Mouse (Mus musculus): Measurements from ENCODE around the gene Kcnb1. TPM values are rescaled to one million over a fixed set of nuclear protein-coding genes. Genes with fewer than 3 reads are reported as not detected.
A peak's percentile ranks its signal among the peaks of the same experiment; 100 is the strongest.

Kcnb1 gene
- total and polyA plus RNA-seq, 2 experiments from 2014 or later = 1.7 to 4.8 TPM

- Histone ChIP-seq H3K4me1 (ENCODE audit: control insufficient read depth, insufficient read depth) (no peaks in the 10 kb centered on the region), H3K27me3 (ENCODE audit: control insufficient read depth, insufficient read depth, low read length) (no peaks in the 10 kb centered on the region), H3K36me3 (replicated peaks; ENCODE audit: control insufficient read depth, insufficient read depth, low read length) (no peaks in the 10 kb centered on the region), H3K27ac (ENCODE audit: low read depth) (peak overlapping the region; percentile 70), H3K9me3 (replicated peaks; ENCODE audit: control insufficient read depth, low read length) (no peaks in the 10 kb centered on the region), H3K9ac (replicated peaks; ENCODE audit: low read depth, low read length) (no peak overlapping the region), H3K4me2 (ENCODE audit: low read depth, low read length) (no peak overlapping the region), H3K4me3 (ENCODE audit: low read depth, low read length) (no peak overlapping the region)
- ATAC-seq (ENCODE audit: insufficient read depth, low read depth) = peak; percentile 59
- no peak for DNase-seq (ENCODE audit: low spot score)
- no peak for TF ChIP-seq CTCF (IDR thresholded peaks at IDR 0.05; ENCODE audit: low read depth)
- WGBS = 75% methylated on average over 6 of the region's 6 CpGs
These were observed 14.7 kb downstream of the Kcnb1 start for GRCm38 (mm10) chr2:167175284-167175683.

DNA sequence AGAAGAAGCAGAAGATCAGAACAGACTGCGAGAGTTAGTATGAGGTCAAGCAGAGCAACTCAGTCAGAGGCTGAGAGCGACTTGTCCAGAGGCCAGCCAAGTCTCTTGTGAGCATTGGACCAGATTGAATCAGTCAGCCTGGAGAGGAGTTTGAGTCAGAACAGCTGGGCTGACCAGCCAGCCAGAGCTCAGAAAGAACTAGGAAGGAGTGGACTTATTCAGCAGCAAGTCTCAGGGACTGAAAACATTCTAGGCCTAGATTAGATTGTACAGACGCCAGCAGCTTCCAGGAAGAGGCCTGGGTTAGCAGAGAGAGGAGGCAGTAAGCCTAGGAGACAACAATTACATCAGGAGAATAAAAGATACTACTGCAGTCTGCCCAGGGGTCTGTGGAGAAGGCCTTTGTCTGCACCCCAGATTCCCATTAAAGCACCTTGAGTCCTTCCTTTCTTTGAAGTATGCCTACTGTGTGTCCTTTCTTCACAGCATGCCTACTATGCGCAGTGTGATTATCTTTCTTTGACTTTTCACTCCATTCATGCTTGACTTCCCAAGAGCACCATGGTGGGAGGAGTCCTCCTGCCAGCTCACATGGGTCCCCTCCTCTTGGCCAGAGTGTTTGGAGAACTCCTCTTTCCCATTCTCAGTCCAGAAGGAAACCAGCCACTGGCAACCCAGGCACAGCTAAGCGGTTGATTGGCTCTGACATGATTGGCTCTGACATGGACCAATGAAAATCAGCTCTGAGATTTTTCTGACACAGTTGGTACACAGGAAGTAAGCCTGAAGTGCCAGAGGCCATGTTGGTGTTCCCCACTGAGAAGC lies 16.7 kb downstream of the Kcnb1 start:
- no peaks in the 10 kb centered on the region for H3K36me3 ChIP-seq (replicated peaks; ENCODE audit: control insufficient read depth, insufficient read depth, low read length)
- peak overlapping the region; percentile 37 for H3K27ac ChIP-seq (ENCODE audit: low read depth)
- TF ChIP-seq CTCF (IDR thresholded peaks at IDR 0.05; ENCODE audit: low read depth) = no peak
- TF ChIP-seq EP300 (IDR thresholded peaks at IDR 0.05; ENCODE audit: low read depth) = no peak
- H3K4me2 ChIP-seq (ENCODE audit: low read depth, low read length) = no peak overlapping the region
- no peak overlapping the region for H3K4me3 ChIP-seq (ENCODE audit: low read depth, low read length)
- H3K27me3 ChIP-seq (ENCODE audit: control insufficient read depth, insufficient read depth, low read length) = no peaks in the 10 kb centered on the region
- H3K9me3 ChIP-seq (replicated peaks; ENCODE audit: control insufficient read depth, low read length) = no peaks in the 10 kb centered on the region
- ATAC-seq (ENCODE audit: insufficient read depth, low read depth) (peak; percentile 51), DNase-seq (ENCODE audit: low spot score) (peak; percentile 59)
- H3K4me1 ChIP-seq (ENCODE audit: control insufficient read depth, insufficient read depth) = peaks cover 12% of the 10 kb centered on the region; the same call in 1 of the 2 replicates
- H3K9ac ChIP-seq (replicated peaks; ENCODE audit: low read depth, low read length) = no peak overlapping the region
- WGBS = 55% methylated on average over 5 of the region's 5 CpGs

DNA sequence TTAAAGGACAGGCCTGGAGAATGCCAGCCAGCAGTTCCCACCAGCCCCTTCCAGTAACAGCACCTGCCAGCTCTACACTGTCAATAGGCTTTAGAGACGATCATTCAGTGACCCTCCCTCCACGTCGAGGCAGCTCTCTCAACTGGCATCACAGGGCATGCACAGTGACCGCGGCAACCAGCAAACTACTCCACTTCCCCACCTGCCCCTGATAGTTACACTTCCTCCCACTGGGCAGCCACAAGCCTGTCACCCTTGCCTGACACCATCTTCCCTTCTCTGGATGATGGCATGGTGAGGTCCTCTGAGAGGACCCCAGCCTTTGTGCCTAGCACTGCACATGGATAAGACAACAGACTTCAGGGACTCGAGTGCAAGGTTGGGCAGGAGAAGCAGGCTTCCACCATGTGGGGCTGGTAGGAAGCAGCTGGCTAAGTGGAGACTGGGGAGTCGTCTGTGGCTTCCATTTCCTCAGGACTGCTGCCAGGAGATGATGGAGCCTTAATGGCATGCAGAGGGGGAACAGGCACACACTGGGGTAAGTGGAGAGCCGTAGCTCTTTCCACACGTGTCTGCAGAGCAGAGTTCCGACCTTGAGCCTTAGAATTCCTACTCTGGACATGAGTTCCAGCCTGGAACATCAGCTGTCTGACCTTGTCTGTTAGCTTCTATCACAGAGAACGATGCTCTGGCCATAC lies 22.3 kb downstream of the Kcnb1 start:
- Histone ChIP-seq H3K4me1 (ENCODE audit: control insufficient read depth, insufficient read depth) (peaks cover 15% of the 10 kb centered on the region; the same call in 1 of the 2 replicates), H3K4me3 (ENCODE audit: low read depth, low read length) (no peak overlapping the region), H3K27ac (ENCODE audit: low read depth) (peak overlapping the region; percentile 40; the same call in 1 of the 2 replicates), H3K4me2 (ENCODE audit: low read depth, low read length) (no peak overlapping the region), H3K9ac (replicated peaks; ENCODE audit: low read depth, low read length) (no peak overlapping the region), H3K9me3 (replicated peaks; ENCODE audit: control insufficient read depth, low read length) (no peaks in the 10 kb centered on the region), H3K27me3 (ENCODE audit: control insufficient read depth, insufficient read depth, low read length) (no peaks in the 10 kb centered on the region), H3K36me3 (replicated peaks; ENCODE audit: control insufficient read depth, insufficient read depth, low read length) (no peaks in the 10 kb centered on the region)
- peak; percentile 62 for DNase-seq (ENCODE audit: low spot score)
- ATAC-seq (ENCODE audit: insufficient read depth, low read depth) = peak; percentile 87
- WGBS = 32% methylated on average over 11 of the region's 11 CpGs
- TF ChIP-seq EP300 (IDR thresholded peaks at IDR 0.05; ENCODE audit: low read depth) (no peak), CTCF (IDR thresholded peaks at IDR 0.05; ENCODE audit: low read depth) (no peak)

GRCm38 (mm10) chr2:167163600-167163999 lies 26.4 kb downstream of the Kcnb1 start:
- H3K36me3 ChIP-seq (replicated peaks; ENCODE audit: control insufficient read depth, insufficient read depth, low read length) = no peaks in the 10 kb centered on the region
- no peak overlapping the region for H3K4me3 ChIP-seq (ENCODE audit: low read depth, low read length)
- TF ChIP-seq CTCF (IDR thresholded peaks at IDR 0.05; ENCODE audit: low read depth) (no peak), EP300 (IDR thresholded peaks at IDR 0.05; ENCODE audit: low read depth) (no peak)
- H3K9ac ChIP-seq (replicated peaks; ENCODE audit: low read depth, low read length) = no peak overlapping the region
- no peaks in the 10 kb centered on the region for H3K27me3 ChIP-seq (ENCODE audit: control insufficient read depth, insufficient read depth, low read length)
- WGBS = 83% methylated on average over 9 of the region's 9 CpGs
- ATAC-seq (ENCODE audit: insufficient read depth, low read depth) = no peak
- H3K27ac ChIP-seq (ENCODE audit: low read depth) = no peak overlapping the region
- peaks cover 7% of the 10 kb centered on the region; the same call in 1 of the 2 replicates for H3K4me1 ChIP-seq (ENCODE audit: control insufficient read depth, insufficient read depth)
- H3K4me2 ChIP-seq (ENCODE audit: low read depth, low read length) = no peak overlapping the region
- DNase-seq (ENCODE audit: low spot score) = no peak
- H3K9me3 ChIP-seq (replicated peaks; ENCODE audit: control insufficient read depth, low read length) = 0 out of 2 replicates have a peak, but pooled peaks cover 3% of the 10 kb centered on the region

GRCm38 (mm10) chr2:167163134-167163533 lies 26.8 kb downstream of the Kcnb1 start:
- TF ChIP-seq CTCF (IDR thresholded peaks at IDR 0.05; ENCODE audit: low read depth) (no peak), EP300 (IDR thresholded peaks at IDR 0.05; ENCODE audit: low read depth) (no peak)
- H3K9ac ChIP-seq (replicated peaks; ENCODE audit: low read depth, low read length) = no peak overlapping the region
- no peak overlapping the region for H3K4me3 ChIP-seq (ENCODE audit: low read depth, low read length)
- no peaks in the 10 kb centered on the region for H3K36me3 ChIP-seq (replicated peaks; ENCODE audit: control insufficient read depth, insufficient read depth, low read length)
- H3K27ac ChIP-seq (ENCODE audit: low read depth) = no peak overlapping the region
- no peak for ATAC-seq (ENCODE audit: insufficient read depth, low read depth)
- peaks cover 2% of the 10 kb centered on the region; the same call in 1 of the 2 replicates for H3K4me1 ChIP-seq (ENCODE audit: control insufficient read depth, insufficient read depth)
- H3K9me3 ChIP-seq (replicated peaks; ENCODE audit: control insufficient read depth, low read length) = 0 out of 2 replicates have a peak, but pooled peaks cover 3% of the 10 kb centered on the region
- WGBS = 90% methylated on average over 10 of the region's 10 CpGs
- H3K27me3 ChIP-seq (ENCODE audit: control insufficient read depth, insufficient read depth, low read length) = no peaks in the 10 kb centered on the region
- no peak overlapping the region for H3K4me2 ChIP-seq (ENCODE audit: low read depth, low read length)
- DNase-seq (ENCODE audit: low spot score) = no peak
